Mouse (Mus musculus): ENCODE data around the gene Hsdl1. TPM values are rescaled to one million over a fixed set of nuclear protein-coding genes. Genes with fewer than 3 reads are reported as not detected.

Gene Hsdl1
- polyA plus RNA-seq, 1 experiment from 2014 or later, result 21.4 TPM

GRCm38 (mm10) chr8:119566367-119566766, 8.6 kb downstream of the Hsdl1 start:
- Histone ChIP-seq H3K4me1 (replicated peaks; ENCODE audit: control insufficient read depth, insufficient read depth) (no peaks in the 10 kb centered on the region), H3K36me3 (ENCODE audit: control insufficient read depth, insufficient read depth, low read length) (peaks cover 19% of the 10 kb centered on the region), H3K9ac (ENCODE audit: low read length) (no peak overlapping the region), H3K27me3 (ENCODE audit: control insufficient read depth, insufficient read depth, low read length) (no peaks in the 10 kb centered on the region), H3K4me2 (replicated peaks; ENCODE audit: low read depth) (no peak overlapping the region), H3K9me3 (ENCODE audit: control insufficient read depth, low read length) (no peaks in the 10 kb centered on the region), H3K27ac (replicated peaks) (no peak overlapping the region), H3K4me3 (ENCODE audit: low read depth, low read length) (no peak overlapping the region)
- DNase-seq (ENCODE audit: low spot score) (no peak), ATAC-seq (ENCODE audit: low FRiP score, low TSS enrichment) (no peak)
- WGBS, result 72% methylated on average over 11 of the region's 11 CpGs
- TF ChIP-seq EP300 (optimal IDR thresholded peaks at IDR 0.05) (no peak), CTCF (IDR thresholded peaks at IDR 0.05; ENCODE audit: low read depth) (no peak)

GRCm38 (mm10) chr8:119563849-119564251, 11.1 kb downstream of the Hsdl1 start:
- Histone ChIP-seq H3K9ac (ENCODE audit: low read length) (no peak overlapping the region), H3K36me3 (ENCODE audit: control insufficient read depth, insufficient read depth, low read length) (peaks cover 19% of the 10 kb centered on the region), H3K4me2 (replicated peaks; ENCODE audit: low read depth) (no peak overlapping the region), H3K27ac (replicated peaks) (no peak overlapping the region), H3K27me3 (ENCODE audit: control insufficient read depth, insufficient read depth, low read length) (no peaks in the 10 kb centered on the region), H3K9me3 (ENCODE audit: control insufficient read depth, low read length) (no peaks in the 10 kb centered on the region), H3K4me3 (ENCODE audit: low read depth, low read length) (no peak overlapping the region), H3K4me1 (replicated peaks; ENCODE audit: control insufficient read depth, insufficient read depth) (no peaks in the 10 kb centered on the region; the same call in 1 of the 2 replicates)
- WGBS, result 89% methylated on average over 14 of the region's 14 CpGs
- no peak for DNase-seq (ENCODE audit: low spot score)
- TF ChIP-seq EP300 (optimal IDR thresholded peaks at IDR 0.05) (no peak), CTCF (IDR thresholded peaks at IDR 0.05; ENCODE audit: low read depth) (no peak)
- ATAC-seq (ENCODE audit: low FRiP score, low TSS enrichment), result no peak

- 87% methylated on average over 6 of the region's 6 CpGs for WGBS
- no peak for TF ChIP-seq EP300 (optimal IDR thresholded peaks at IDR 0.05)
- no peak for TF ChIP-seq CTCF (IDR thresholded peaks at IDR 0.05; ENCODE audit: low read depth)
- Histone ChIP-seq H3K36me3 (ENCODE audit: control insufficient read depth, insufficient read depth, low read length) (peaks cover 10% of the 10 kb centered on the region), H3K4me1 (replicated peaks; ENCODE audit: control insufficient read depth, insufficient read depth) (peaks cover 2% of the 10 kb centered on the region; the same call in 1 of the 2 replicates), H3K27ac (replicated peaks) (peak overlapping the region; percentile 59; the same call in 1 of the 2 replicates), H3K9me3 (ENCODE audit: control insufficient read depth, low read length) (no peaks in the 10 kb centered on the region), H3K9ac (ENCODE audit: low read length) (peak overlapping the region; percentile 70), H3K4me2 (replicated peaks; ENCODE audit: low read depth) (no peak overlapping the region; the same call in 1 of the 2 replicates), H3K4me3 (ENCODE audit: low read depth, low read length) (no peak overlapping the region), H3K27me3 (ENCODE audit: control insufficient read depth, insufficient read depth, low read length) (no peaks in the 10 kb centered on the region)
- no peak for ATAC-seq (ENCODE audit: low FRiP score, low TSS enrichment)
- DNase-seq (ENCODE audit: low spot score), result no peak
These were observed 15.6 kb downstream of the Hsdl1 start for GRCm38 (mm10) chr8:119559402-119559720.

GRCm38 (mm10) chr8:119558603-119559401, 16.2 kb downstream of the Hsdl1 start, which contains the start of gene Mbtps1:
Mbtps1 (minus strand) TSS chr8:119558735.
- H3K9me3 ChIP-seq (ENCODE audit: control insufficient read depth, low read length), result no peaks in the 10 kb centered on the region

GRCm38 (mm10) chr8:119557821-119558602, 17.0 kb downstream of the Hsdl1 start:
- peak overlapping the region; percentile 98 for H3K27ac ChIP-seq (replicated peaks)
- peak overlapping the region; percentile 76 for H3K4me3 ChIP-seq (ENCODE audit: low read depth, low read length)
- ATAC-seq (ENCODE audit: low FRiP score, low TSS enrichment), result peak; percentile 88
- H3K9me3 ChIP-seq (ENCODE audit: control insufficient read depth, low read length), result no peaks in the 10 kb centered on the region
- H3K27me3 ChIP-seq (ENCODE audit: control insufficient read depth, insufficient read depth, low read length), result no peaks in the 10 kb centered on the region
- H3K4me2 ChIP-seq (replicated peaks; ENCODE audit: low read depth), result peak overlapping the region; percentile 70
- TF ChIP-seq EP300 (optimal IDR thresholded peaks at IDR 0.05) (no peak), CTCF (IDR thresholded peaks at IDR 0.05; ENCODE audit: low read depth) (0 out of 2 replicates have a peak, but pooled peaks have one; percentile 2)
- peak overlapping the region; percentile 96 for H3K9ac ChIP-seq (ENCODE audit: low read length)
- peaks cover 3% of the 10 kb centered on the region; the same call in 1 of the 2 replicates for H3K36me3 ChIP-seq (ENCODE audit: control insufficient read depth, insufficient read depth, low read length)
- DNase-seq (ENCODE audit: low spot score), result peak; percentile 84
- peaks cover 2% of the 10 kb centered on the region; the same call in 1 of the 2 replicates for H3K4me1 ChIP-seq (replicated peaks; ENCODE audit: control insufficient read depth, insufficient read depth)
- under 1% methylated on average over 54 of the region's 55 CpGs for WGBS

More at GRCm38 (mm10) chr8:119558603-119559401, 16.2 kb downstream of the Hsdl1 start, which contains the start of gene Mbtps1:
- Histone ChIP-seq H3K9ac (ENCODE audit: low read length) (peak within 1 kb of the TSS; percentile 96), H3K27ac (replicated peaks) (peak within 1 kb of the TSS; percentile 98), H3K36me3 (ENCODE audit: control insufficient read depth, insufficient read depth, low read length) (peaks cover 5% of the 10 kb centered on the region; the same call in 1 of the 2 replicates), H3K27me3 (ENCODE audit: control insufficient read depth, insufficient read depth, low read length) (no peaks in the 10 kb centered on the region), H3K4me2 (replicated peaks; ENCODE audit: low read depth) (peak within 1 kb of the TSS; percentile 70), H3K4me1 (replicated peaks; ENCODE audit: control insufficient read depth, insufficient read depth) (peaks cover 2% of the 10 kb centered on the region; the same call in 1 of the 2 replicates), H3K4me3 (ENCODE audit: low read depth, low read length) (peak within 1 kb of the TSS; percentile 76)
- DNase-seq (ENCODE audit: low spot score) (peak; percentile 99), ATAC-seq (ENCODE audit: low FRiP score, low TSS enrichment) (peak; percentile 98)
- WGBS, result 5% methylated on average over 61 of the region's 63 CpGs
- TF ChIP-seq EP300 (optimal IDR thresholded peaks at IDR 0.05) (peak; percentile 98), CTCF (IDR thresholded peaks at IDR 0.05; ENCODE audit: low read depth) (peak; percentile 37)

All from stomach, postnatal 0 days (tissue).